Mouse (Mus musculus): Measurements from ENCODE around the gene Aunip.

Gene Aunip

DNA sequence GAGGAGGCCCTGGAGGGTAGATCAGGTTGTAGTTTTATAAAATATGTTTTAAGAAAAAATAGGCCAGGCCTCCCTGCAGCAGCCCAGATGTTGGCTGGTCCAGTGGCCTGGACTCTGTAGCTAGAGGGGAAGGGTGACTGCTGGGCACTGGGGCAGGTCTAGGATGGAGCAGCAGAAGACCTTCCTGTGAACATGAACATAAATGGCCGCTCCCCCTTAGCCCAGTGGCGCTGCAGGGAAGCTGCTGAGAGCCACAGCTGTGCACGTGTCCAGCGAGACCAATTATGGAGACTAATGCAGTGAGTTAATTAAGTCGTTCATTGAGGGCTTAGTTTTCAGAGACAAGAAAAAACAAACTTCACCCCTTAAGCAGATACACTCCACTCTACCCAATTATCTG is 15.0 kb downstream of the Aunip start:
- no peak for TF ChIP-seq GATA4 (IDR thresholded peaks at IDR 0.05; ENCODE audit: insufficient replicate concordance, low read length)

DNA sequence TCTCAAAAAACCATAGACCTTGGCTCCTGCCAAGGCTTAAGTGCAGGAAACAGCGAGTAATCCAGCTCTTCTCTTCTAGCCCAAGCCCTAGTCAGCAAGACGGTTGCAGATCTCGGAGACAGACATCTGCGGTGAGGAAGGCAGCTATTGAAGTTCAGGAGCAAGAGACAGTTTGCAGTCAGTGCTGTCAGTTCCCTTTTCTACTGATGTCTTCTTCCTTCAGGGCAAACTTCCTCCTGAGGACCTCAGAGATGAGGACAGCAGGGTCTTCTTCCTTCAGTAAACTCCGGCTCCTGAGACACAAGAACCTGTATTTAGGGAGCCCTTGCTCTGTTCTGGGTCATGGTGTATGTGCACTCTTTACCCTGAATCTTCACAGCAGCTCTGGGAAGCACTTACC is 15.4 kb downstream of the Aunip start:
- no peak for TF ChIP-seq GATA4 (IDR thresholded peaks at IDR 0.05; ENCODE audit: insufficient replicate concordance, low read length)

GRCm38 (mm10) chr4:134532928-134533327 is 22.1 kb downstream of the Aunip start:
- no peak for TF ChIP-seq GATA4 (IDR thresholded peaks at IDR 0.05; ENCODE audit: insufficient replicate concordance, low read length)

GRCm38 (mm10) chr4:134533421-134533820 is 22.6 kb downstream of the Aunip start:
- TF ChIP-seq GATA4 (IDR thresholded peaks at IDR 0.05; ENCODE audit: insufficient replicate concordance, low read length) = no peak

- no peak for TF ChIP-seq GATA4 (IDR thresholded peaks at IDR 0.05; ENCODE audit: insufficient replicate concordance, low read length)
Observed at GRCm38 (mm10) chr4:134534124-134534886, 23.5 kb downstream of the Aunip start.

GRCm38 (mm10) chr4:134534932-134535786 is 24.4 kb downstream of the Aunip start, which contains the start of gene Mtfr1l:
Gene Mtfr1l (minus strand): TSS chr4:134535387.
- TF ChIP-seq GATA4 (IDR thresholded peaks at IDR 0.05; ENCODE audit: insufficient replicate concordance, low read length) = peak; percentile 24; the same call in 1 of the 2 replicates

GRCm38 (mm10) chr4:134535787-134536151 is 25.0 kb downstream of the Aunip start:
- TF ChIP-seq GATA4 (IDR thresholded peaks at IDR 0.05; ENCODE audit: insufficient replicate concordance, low read length) = no peak

GRCm38 (mm10) chr4:134538997-134539580 is 28.3 kb downstream of the Aunip start:
- no peak for TF ChIP-seq GATA4 (IDR thresholded peaks at IDR 0.05; ENCODE audit: insufficient replicate concordance, low read length)

GRCm38 (mm10) chr4:134542726-134543125 is 31.9 kb downstream of the Aunip start:
- TF ChIP-seq GATA4 (IDR thresholded peaks at IDR 0.05; ENCODE audit: insufficient replicate concordance, low read length) = no peak

- no peak for TF ChIP-seq GATA4 (IDR thresholded peaks at IDR 0.05; ENCODE audit: insufficient replicate concordance, low read length)
Observed at GRCm38 (mm10) chr4:134543261-134543660, 32.5 kb downstream of the Aunip start.

DNA sequence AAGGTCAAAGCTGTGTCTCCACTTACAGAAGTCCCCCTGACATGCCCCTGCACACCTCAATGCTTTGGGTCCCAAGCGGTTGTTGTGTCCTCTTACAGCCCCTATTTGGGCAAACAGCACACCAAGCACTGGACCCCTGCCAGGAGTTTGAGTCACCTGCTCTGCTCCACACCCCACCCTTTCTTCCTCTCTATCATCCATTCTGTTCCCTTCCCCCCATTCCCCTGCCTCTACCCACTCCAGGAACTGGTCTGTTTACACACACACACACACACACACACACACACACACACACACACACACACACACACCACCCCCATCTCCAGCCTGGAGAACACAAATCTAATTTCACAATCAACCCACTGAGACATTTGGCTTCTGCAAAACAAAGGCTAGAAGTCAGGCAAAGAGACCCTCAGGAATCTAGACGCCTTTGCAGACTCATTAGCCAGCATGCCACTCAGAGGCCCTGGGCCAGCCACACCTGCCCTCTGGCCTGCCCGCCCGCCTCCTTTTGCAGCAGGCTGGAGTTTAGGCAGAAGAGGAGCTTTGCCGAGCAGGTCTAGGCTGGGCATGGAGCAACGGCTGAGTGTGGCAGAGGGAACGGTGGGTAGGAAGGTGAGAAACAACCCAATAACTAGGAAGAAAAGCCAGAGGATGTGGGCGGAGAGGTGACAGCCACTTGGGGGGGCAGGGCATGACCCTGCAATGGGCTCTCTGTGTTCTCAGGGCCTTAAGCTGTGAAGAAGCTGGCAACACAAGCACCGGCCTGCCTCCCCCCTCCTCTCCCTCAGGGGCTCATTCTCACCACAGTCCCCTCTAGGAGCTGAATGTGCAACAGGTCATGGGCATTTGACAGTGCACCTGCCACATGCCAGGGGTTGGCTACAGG is 36.3 kb downstream of the Aunip start:
- no peak for TF ChIP-seq GATA4 (IDR thresholded peaks at IDR 0.05; ENCODE audit: insufficient replicate concordance, low read length)

DNA sequence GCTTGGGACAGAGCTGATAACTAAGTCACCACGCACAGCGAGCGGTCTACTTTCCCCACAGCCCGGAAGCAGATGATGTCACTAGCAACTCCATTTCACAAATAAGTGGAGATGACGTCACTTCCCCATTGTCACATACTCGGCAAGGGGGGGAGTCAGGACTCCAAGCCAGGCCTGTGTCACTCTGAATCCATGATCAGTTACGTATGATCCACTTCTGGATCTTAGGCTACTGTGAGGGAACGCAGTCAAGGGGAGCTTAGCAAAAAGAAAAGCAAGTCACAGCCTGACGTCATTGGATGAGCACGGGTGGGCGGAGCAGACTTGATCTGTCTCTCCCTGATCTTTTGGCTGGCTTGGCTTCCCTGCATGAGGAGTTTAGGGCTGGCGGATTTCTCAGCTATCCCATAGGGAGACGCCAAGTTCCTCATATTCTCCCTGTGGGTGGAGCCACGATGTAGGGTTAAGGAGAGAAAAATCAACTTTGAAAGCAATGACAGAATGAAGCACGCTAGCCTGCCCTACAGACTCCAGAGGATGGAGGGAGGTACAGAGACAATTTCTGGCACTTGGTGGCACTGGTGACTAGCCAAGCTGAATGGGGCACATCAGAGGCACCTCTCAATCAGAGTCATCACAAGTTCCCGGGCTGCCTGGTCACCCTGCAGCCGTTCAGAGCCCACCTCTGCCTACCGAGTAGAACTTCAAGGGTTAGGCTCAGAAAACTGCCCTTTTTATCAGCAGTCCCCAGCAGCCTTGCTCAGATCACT is 37.6 kb downstream of the Aunip start:
- no peak for TF ChIP-seq GATA4 (IDR thresholded peaks at IDR 0.05; ENCODE audit: insufficient replicate concordance, low read length)

DNA sequence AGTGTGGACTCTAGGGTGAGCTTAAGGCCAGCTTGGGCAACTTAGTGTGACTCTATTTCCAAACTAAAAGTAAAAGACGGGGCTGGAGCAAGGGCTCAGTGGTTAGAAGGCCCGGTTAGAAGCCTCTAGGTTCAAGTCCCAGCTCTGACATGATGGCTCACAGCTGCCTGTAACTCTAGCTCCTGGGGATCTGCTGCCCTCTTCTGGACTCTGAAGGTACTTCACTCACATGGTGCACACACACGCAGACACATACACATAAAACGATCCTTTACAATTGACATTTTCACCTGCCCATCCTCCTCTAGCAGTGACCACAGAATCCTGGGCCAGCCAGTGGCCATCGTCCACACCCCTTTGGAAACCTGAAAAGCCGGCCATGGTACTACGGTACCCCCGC is 39.1 kb downstream of the Aunip start:
- TF ChIP-seq GATA4 (IDR thresholded peaks at IDR 0.05; ENCODE audit: insufficient replicate concordance, low read length) = no peak
